Mouse (Mus musculus) kidney, postnatal 36 days (tissue): Measurements from ENCODE around the gene Olfr102.
A peak's percentile ranks its signal among the peaks of the same experiment; 100 is the strongest.

Experiments used
- DNase-seq, 2 experiments: peaks; one replicate each; pipeline ENCODE4 v3.0.0; 2021 to 2022; ENCODE audit warnings: mixed read lengths in 2 of 2

The Olfr102 gene

GRCm38 (mm10) chr17:37316954-37317353, at the start of gene Olfr102:
Olfr102 (minus strand) TSS chr17:37317054.
- no peak for DNase-seq

GRCm38 (mm10) chr17:37359282-37359681, 42.4 kb upstream of the Olfr102 start, which contains the start of gene Olfr104-ps:
Olfr104-ps (plus strand) TSS chr17:37359582.
- no peak for DNase-seq

GRCm38 (mm10) chr17:37339598-37339997, 22.7 kb upstream of the Olfr102 start, which contains the start of gene Olfr103:
Olfr103 (minus strand) TSS chr17:37339698.
- no peak for DNase-seq

DNA sequence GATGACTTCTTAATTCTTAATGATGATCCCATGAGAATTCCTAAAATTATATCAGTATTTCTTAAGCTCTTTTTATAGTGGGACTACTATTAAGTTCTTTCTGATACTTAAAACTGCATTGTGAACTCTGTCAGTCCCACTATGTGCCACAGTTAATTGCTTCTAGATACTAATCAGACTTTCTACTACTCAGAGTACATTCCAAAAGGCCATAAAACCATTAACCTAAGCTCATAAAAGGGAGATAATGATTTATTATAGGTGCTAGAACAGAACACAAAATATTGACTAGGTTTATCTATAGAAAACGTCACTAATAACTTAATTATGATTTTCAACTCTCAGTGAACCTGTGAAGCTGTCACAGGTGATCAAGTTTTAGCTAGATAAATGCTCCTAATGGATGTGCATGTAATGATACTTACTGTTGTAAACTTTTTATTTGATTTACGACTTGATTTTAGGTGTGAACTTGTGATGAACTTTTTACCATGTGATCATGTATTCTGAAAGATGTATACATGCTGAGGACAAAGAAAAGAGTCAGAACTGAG, 6.6 kb downstream of the Olfr102 start:
- DNase-seq: no peak

DNA sequence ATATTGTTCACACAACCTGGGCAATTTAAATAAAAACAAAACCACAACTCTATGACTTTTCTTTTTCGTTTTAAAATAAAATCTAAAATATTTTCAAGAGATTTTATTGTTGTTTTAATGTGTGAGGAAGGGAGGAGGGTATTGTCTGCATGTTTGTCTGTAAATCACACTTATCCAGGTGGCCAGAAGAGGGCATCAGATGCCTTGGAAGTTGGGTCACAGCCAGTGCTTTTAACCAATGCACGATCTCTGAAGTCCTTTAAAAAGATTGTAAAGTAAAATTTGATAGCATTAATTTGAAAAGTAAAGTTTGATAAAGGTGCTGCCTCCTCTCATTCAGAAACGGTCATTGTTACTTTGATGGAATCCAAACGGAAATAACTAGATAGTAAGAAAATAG, 8.4 kb downstream of the Olfr102 start:
- DNase-seq: peak in 1 of 2 experiments; percentile 24

DNA sequence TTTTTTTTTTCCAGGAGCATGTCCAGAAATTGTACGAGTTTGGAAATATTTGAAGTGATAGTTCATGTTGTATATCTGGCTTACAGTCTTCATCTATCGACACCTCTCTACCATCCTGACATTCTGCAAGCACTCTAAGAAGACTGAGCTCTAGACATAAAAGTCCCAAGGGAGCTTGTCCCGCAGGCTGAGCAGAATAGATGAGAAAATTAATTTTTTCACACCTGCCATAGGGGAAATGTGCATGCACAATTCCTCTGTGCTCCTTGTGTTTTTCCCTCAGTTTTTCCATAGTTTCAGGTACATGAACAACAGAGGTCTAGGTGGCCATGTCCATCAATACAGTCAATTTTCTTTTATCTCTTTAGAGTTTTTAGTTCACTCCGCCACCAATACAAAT, 12.6 kb downstream of the Olfr102 start, which contains the start of gene Olfr101:
Olfr101 (minus strand) TSS at position 101 of the 400 bp plus-strand sequence.
- DNase-seq: no peak

DNA sequence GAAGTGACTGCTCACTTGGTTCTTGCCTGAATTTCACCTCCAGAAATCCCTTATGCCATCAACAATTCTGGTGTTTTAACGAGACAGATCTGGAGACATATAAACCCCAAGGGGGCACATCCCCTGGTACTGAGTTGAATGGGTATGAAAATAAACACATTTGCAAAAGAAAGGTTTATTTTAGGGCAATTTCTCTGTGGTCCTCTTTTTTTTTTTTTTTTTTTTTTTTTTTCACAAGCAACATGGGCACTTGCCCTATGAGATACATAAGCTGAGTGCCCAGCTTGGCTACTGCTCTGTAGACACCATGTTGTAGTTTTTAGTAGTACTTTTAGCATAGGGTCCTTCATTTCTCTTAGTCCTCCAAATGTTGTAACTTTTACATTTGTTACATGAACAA, 33.5 kb downstream of the Olfr102 start, which contains the start of gene Olfr99:
Olfr99 (minus strand) TSS at position 101 of the 400 bp plus-strand sequence.
- DNase-seq: no peak

DNA sequence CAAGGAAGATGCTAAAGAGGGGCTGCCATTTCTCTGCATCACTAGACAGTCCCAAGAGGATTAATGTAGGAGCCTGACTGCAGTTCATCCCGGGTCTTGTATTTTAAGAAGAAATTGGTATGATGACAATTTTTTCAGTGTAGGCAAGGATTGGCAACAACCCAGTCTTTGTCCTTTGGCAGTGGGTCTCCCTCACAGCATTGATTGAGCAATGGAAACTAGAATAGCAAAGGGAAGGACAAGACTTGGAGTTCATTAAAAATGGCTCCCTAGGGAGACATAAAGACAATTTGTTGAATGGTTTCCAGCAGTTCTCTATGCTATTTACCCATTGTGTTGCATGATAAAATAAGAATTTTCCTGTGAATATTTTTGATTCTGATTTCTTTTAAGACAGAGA, 36.5 kb downstream of the Olfr102 start:
- DNase-seq: peak in 1 of 2 experiments; percentile 11

GRCm38 (mm10) chr17:37276573-37276972, 40.3 kb downstream of the Olfr102 start:
- no peak for DNase-seq

DNA sequence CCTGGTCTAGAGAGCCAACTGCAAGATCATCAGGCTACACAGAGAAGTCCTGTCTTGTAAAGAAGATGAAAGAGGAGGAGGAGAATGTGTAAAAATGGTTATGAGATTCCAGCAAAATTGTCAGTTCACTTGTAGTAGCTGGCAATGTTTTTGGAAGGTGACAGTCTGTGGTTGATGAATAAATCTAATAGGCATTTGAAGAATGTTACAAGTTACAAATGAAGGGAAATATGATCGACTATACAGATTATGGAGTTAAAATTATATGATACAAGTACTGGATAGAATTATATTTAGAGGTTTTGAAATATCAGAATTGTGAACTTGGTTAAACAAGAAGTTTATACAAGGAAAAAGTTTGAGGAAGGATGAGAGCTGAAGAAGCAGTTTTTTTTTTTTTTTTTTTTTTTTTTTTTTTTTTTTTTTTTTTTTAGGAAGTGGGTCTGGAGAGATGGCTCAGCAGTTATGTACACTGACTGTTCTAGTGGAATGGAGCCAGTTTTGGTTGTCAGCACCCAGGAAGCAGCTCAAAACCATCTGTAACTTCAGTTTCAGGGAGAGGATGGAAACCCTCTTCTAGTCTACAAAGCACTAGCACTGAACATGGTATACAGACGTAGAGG, 41.1 kb downstream of the Olfr102 start:
- DNase-seq: no peak

DNA sequence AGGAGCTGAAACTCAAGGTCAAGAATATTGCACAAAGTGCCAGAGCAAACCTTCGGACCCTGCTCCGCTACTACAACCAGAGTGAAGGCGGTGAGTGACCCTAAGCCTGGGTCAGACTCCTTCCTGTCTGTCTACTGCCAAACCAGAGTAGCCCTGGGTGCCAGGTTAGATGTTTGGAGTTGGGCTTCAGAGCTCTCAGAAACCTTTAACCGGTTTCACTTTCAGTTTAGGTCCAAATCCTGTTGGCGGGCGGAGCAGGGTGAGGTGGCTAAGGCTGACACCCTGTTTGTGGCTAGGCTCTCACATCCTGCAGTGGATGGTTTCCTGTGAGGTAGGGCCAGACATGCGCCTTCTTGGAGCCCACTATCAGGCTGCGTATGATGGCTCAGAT, 46.2 kb downstream of the Olfr102 start:
- DNase-seq: peak; percentile 65 to 69

GRCm38 (mm10) chr17:37270058-37270701, 46.7 kb downstream of the Olfr102 start, which contains the start of gene H2-M3:
H2-M3 (plus strand) TSS chr17:37270220.
- peak; percentile 91 to 93 for DNase-seq

DNA sequence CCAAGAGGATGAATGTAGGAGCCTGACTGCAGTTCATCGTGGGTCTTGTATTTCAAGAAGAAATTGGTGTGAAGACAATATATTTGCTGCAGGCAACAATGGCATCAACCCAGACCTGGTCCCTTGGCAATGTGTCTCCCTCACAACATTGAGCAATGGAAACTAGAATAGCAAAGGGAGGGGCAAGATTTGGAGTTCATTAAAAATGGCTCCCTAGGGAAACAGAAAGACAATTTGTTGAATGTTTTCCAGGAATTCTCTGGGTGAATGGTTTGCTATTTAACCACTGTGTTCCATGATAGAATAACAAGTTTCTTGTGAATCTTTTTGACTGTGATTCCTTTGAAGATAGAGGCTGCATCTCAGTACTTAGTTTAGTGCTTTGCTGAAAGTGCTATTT, 53.2 kb downstream of the Olfr102 start, which contains the start of gene Olfr98:
Olfr98 (minus strand) TSS at position 124 of the 400 bp plus-strand sequence.
- no peak for DNase-seq
